Mouse (Mus musculus) embryo, embryonic 9.5 days (tissue): ENCODE measurements at regions not wholly inside any gene's neighbourhood (a gene's known extent, or its start where the extent isn't known, plus 50 kb on each side); places are given as distances from the start of the nearest gene placed in this dataset.
"Not testable (repeated sequence)": the region's sequence is repeated elsewhere in the genome, so short reads cannot be mapped to it uniquely, and the experiment has no call there.

Source experiments
- DNase-seq: peaks from one replicate; pipeline ENCODE4 v3.0.0-alpha.2; 2017; ENCODE audit errors: extremely low spot score

- DNase-seq, result no peak
Observed at GRCm38 (mm10) chr11:93653401-93653800, 232.2 kb downstream of the Utp18 start.

GRCm38 (mm10) chr11:93651966-93652365 is 233.6 kb downstream of the Utp18 start:
- not testable (repeated sequence) for DNase-seq
